Mouse (Mus musculus): Measurements from ENCODE around the gene Proser3. TPM values are rescaled to one million over a fixed set of nuclear protein-coding genes. Genes with fewer than 3 reads are reported as not detected.

Proser3 gene
- polyA plus RNA-seq, 1 experiment from 2014 or later = 8.1 TPM

- ATAC-seq (ENCODE audit: low read depth) = no peak
- no peak for DNase-seq (ENCODE audit: low spot score)
- Histone ChIP-seq H3K4me3 (ENCODE audit: low read depth, low read length) (no peak overlapping the region), H3K4me2 (ENCODE audit: low read depth, low read length) (no peak overlapping the region), H3K4me1 (ENCODE audit: control insufficient read depth, insufficient read depth, low read length) (peaks cover 7% of the 10 kb centered on the region; the same call in 1 of the 2 replicates), H3K27ac (replicated peaks; ENCODE audit: low read depth, low read length) (no peak overlapping the region), H3K9ac (ENCODE audit: low read depth, low read length) (no peak overlapping the region), H3K36me3 (ENCODE audit: control insufficient read depth, insufficient read depth, low read length) (peaks cover 66% of the 10 kb centered on the region), H3K27me3 (replicated peaks; ENCODE audit: control insufficient read depth, insufficient read depth, low read length) (no peaks in the 10 kb centered on the region), H3K9me3 (ENCODE audit: control insufficient read depth, low read length) (no peaks in the 10 kb centered on the region)
- WGBS = 96% methylated on average over 7 of the region's 7 CpGs
Measured at GRCm38 (mm10) chr7:30585170-30585569, 33.1 kb upstream of the Proser3 start.

GRCm38 (mm10) chr7:30584339-30584738, 32.2 kb upstream of the Proser3 start:
- H3K27ac ChIP-seq (replicated peaks; ENCODE audit: low read depth, low read length) = no peak overlapping the region
- peaks cover 7% of the 10 kb centered on the region; the same call in 1 of the 2 replicates for H3K4me1 ChIP-seq (ENCODE audit: control insufficient read depth, insufficient read depth, low read length)
- no peak overlapping the region for H3K4me2 ChIP-seq (ENCODE audit: low read depth, low read length)
- H3K27me3 ChIP-seq (replicated peaks; ENCODE audit: control insufficient read depth, insufficient read depth, low read length) = no peaks in the 10 kb centered on the region
- H3K9me3 ChIP-seq (ENCODE audit: control insufficient read depth, low read length) = no peaks in the 10 kb centered on the region
- H3K4me3 ChIP-seq (ENCODE audit: low read depth, low read length) = no peak overlapping the region
- no peak for ATAC-seq (ENCODE audit: low read depth)
- DNase-seq (ENCODE audit: low spot score) = no peak
- H3K9ac ChIP-seq (ENCODE audit: low read depth, low read length) = no peak overlapping the region
- peaks cover 74% of the 10 kb centered on the region for H3K36me3 ChIP-seq (ENCODE audit: control insufficient read depth, insufficient read depth, low read length)
- WGBS = 95% methylated on average over 10 of the region's 10 CpGs

- peaks cover 100% of the 10 kb centered on the region for H3K36me3 ChIP-seq (ENCODE audit: control insufficient read depth, insufficient read depth, low read length)
- WGBS = 95% methylated on average over 16 of the region's 16 CpGs
- H3K27me3 ChIP-seq (replicated peaks; ENCODE audit: control insufficient read depth, insufficient read depth, low read length) = no peaks in the 10 kb centered on the region
- no peak overlapping the region for H3K27ac ChIP-seq (replicated peaks; ENCODE audit: low read depth, low read length)
- H3K9me3 ChIP-seq (ENCODE audit: control insufficient read depth, low read length) = no peaks in the 10 kb centered on the region
- H3K9ac ChIP-seq (ENCODE audit: low read depth, low read length) = no peak overlapping the region
- DNase-seq (ENCODE audit: low spot score) = no peak
- no peak for ATAC-seq (ENCODE audit: low read depth)
- H3K4me3 ChIP-seq (ENCODE audit: low read depth, low read length) = no peak overlapping the region
- H3K4me1 ChIP-seq (ENCODE audit: control insufficient read depth, insufficient read depth, low read length) = no peaks in the 10 kb centered on the region
- no peak overlapping the region for H3K4me2 ChIP-seq (ENCODE audit: low read depth, low read length)
Measured at GRCm38 (mm10) chr7:30581547-30581946, 29.4 kb upstream of the Proser3 start.

- DNase-seq (ENCODE audit: low spot score) (no peak), ATAC-seq (ENCODE audit: low read depth) (no peak)
- Histone ChIP-seq H3K4me2 (ENCODE audit: low read depth, low read length) (no peak overlapping the region), H3K9me3 (ENCODE audit: control insufficient read depth, low read length) (no peaks in the 10 kb centered on the region), H3K4me3 (ENCODE audit: low read depth, low read length) (no peak overlapping the region), H3K4me1 (ENCODE audit: control insufficient read depth, insufficient read depth, low read length) (no peaks in the 10 kb centered on the region), H3K27me3 (replicated peaks; ENCODE audit: control insufficient read depth, insufficient read depth, low read length) (no peaks in the 10 kb centered on the region), H3K9ac (ENCODE audit: low read depth, low read length) (no peak overlapping the region), H3K36me3 (ENCODE audit: control insufficient read depth, insufficient read depth, low read length) (peaks cover 100% of the 10 kb centered on the region), H3K27ac (replicated peaks; ENCODE audit: low read depth, low read length) (no peak overlapping the region)
- 87% methylated on average over 8 of the region's 8 CpGs for WGBS
Measured at GRCm38 (mm10) chr7:30579950-30580349, 27.9 kb upstream of the Proser3 start.

GRCm38 (mm10) chr7:30572969-30573368, 20.9 kb upstream of the Proser3 start:
- no peak for DNase-seq (ENCODE audit: low spot score)
- peaks cover 100% of the 10 kb centered on the region for H3K36me3 ChIP-seq (ENCODE audit: control insufficient read depth, insufficient read depth, low read length)
- H3K4me1 ChIP-seq (ENCODE audit: control insufficient read depth, insufficient read depth, low read length) = no peaks in the 10 kb centered on the region
- no peaks in the 10 kb centered on the region for H3K27me3 ChIP-seq (replicated peaks; ENCODE audit: control insufficient read depth, insufficient read depth, low read length)
- WGBS = 84% methylated on average over 2 of the region's 2 CpGs
- ATAC-seq (ENCODE audit: low read depth) = no peak
- H3K27ac ChIP-seq (replicated peaks; ENCODE audit: low read depth, low read length) = no peak overlapping the region
- no peak overlapping the region for H3K4me3 ChIP-seq (ENCODE audit: low read depth, low read length)
- H3K9me3 ChIP-seq (ENCODE audit: control insufficient read depth, low read length) = no peaks in the 10 kb centered on the region
- no peak overlapping the region for H3K4me2 ChIP-seq (ENCODE audit: low read depth, low read length)
- H3K9ac ChIP-seq (ENCODE audit: low read depth, low read length) = no peak overlapping the region

- DNase-seq (ENCODE audit: low spot score) (no peak), ATAC-seq (ENCODE audit: low read depth) (no peak)
- 89% methylated on average over 5 of the region's 5 CpGs for WGBS
- Histone ChIP-seq H3K9me3 (ENCODE audit: control insufficient read depth, low read length) (no peaks in the 10 kb centered on the region), H3K4me2 (ENCODE audit: low read depth, low read length) (no peak overlapping the region), H3K4me3 (ENCODE audit: low read depth, low read length) (no peak overlapping the region), H3K27ac (replicated peaks; ENCODE audit: low read depth, low read length) (no peak overlapping the region), H3K9ac (ENCODE audit: low read depth, low read length) (no peak overlapping the region), H3K36me3 (ENCODE audit: control insufficient read depth, insufficient read depth, low read length) (peaks cover 97% of the 10 kb centered on the region), H3K4me1 (ENCODE audit: control insufficient read depth, insufficient read depth, low read length) (no peaks in the 10 kb centered on the region), H3K27me3 (replicated peaks; ENCODE audit: control insufficient read depth, insufficient read depth, low read length) (no peaks in the 10 kb centered on the region)
Measured at GRCm38 (mm10) chr7:30572389-30572788, 20.3 kb upstream of the Proser3 start.

- H3K27ac ChIP-seq (replicated peaks; ENCODE audit: low read depth, low read length) = no peak overlapping the region
- H3K4me1 ChIP-seq (ENCODE audit: control insufficient read depth, insufficient read depth, low read length) = no peaks in the 10 kb centered on the region; the same call in 1 of the 2 replicates
- no peaks in the 10 kb centered on the region for H3K9me3 ChIP-seq (ENCODE audit: control insufficient read depth, low read length)
- H3K4me3 ChIP-seq (ENCODE audit: low read depth, low read length) = no peak overlapping the region
- H3K9ac ChIP-seq (ENCODE audit: low read depth, low read length) = no peak overlapping the region
- peaks cover 74% of the 10 kb centered on the region for H3K36me3 ChIP-seq (ENCODE audit: control insufficient read depth, insufficient read depth, low read length)
- H3K4me2 ChIP-seq (ENCODE audit: low read depth, low read length) = no peak overlapping the region
- no peak for ATAC-seq (ENCODE audit: low read depth)
- DNase-seq (ENCODE audit: low spot score) = no peak
- H3K27me3 ChIP-seq (replicated peaks; ENCODE audit: control insufficient read depth, insufficient read depth, low read length) = no peaks in the 10 kb centered on the region
- WGBS = 83% methylated on average over 11 of the region's 11 CpGs
Measured at GRCm38 (mm10) chr7:30567555-30567954, 15.5 kb upstream of the Proser3 start.

GRCm38 (mm10) chr7:30566033-30566432, 13.9 kb upstream of the Proser3 start:
- 88% methylated on average over 9 of the region's 9 CpGs for WGBS

GRCm38 (mm10) chr7:30564970-30565571, 13.0 kb upstream of the Proser3 start, which contains the start of gene Igflr1:
Gene Igflr1 (plus strand): TSS chr7:30565427.
- H3K27me3 ChIP-seq (replicated peaks; ENCODE audit: control insufficient read depth, insufficient read depth, low read length) = no peaks in the 10 kb centered on the region
- H3K4me1 ChIP-seq (ENCODE audit: control insufficient read depth, insufficient read depth, low read length) = peaks cover under 1% of the 10 kb centered on the region; the same call in 1 of the 2 replicates
- H3K36me3 ChIP-seq (ENCODE audit: control insufficient read depth, insufficient read depth, low read length) = peaks cover 49% of the 10 kb centered on the region
- H3K27ac ChIP-seq (replicated peaks; ENCODE audit: low read depth, low read length) = no peak within 1 kb of the TSS
- H3K4me3 ChIP-seq (ENCODE audit: low read depth, low read length) = no peak within 1 kb of the TSS
- ATAC-seq (ENCODE audit: low read depth) = no peak
- no peaks in the 10 kb centered on the region for H3K9me3 ChIP-seq (ENCODE audit: control insufficient read depth, low read length)
- DNase-seq (ENCODE audit: low spot score) = no peak
- 94% methylated on average over 12 of the region's 12 CpGs for WGBS
- H3K4me2 ChIP-seq (ENCODE audit: low read depth, low read length) = peak within 1 kb of the TSS; percentile 65; the same call in 1 of the 2 replicates
- no peak within 1 kb of the TSS for H3K9ac ChIP-seq (ENCODE audit: low read depth, low read length)

More at GRCm38 (mm10) chr7:30566033-30566432, 13.9 kb upstream of the Proser3 start:
- Histone ChIP-seq H3K4me1 (ENCODE audit: control insufficient read depth, insufficient read depth, low read length) (no peaks in the 10 kb centered on the region; the same call in 1 of the 2 replicates), H3K9me3 (ENCODE audit: control insufficient read depth, low read length) (no peaks in the 10 kb centered on the region), H3K9ac (ENCODE audit: low read depth, low read length) (no peak overlapping the region), H3K27me3 (replicated peaks; ENCODE audit: control insufficient read depth, insufficient read depth, low read length) (no peaks in the 10 kb centered on the region), H3K36me3 (ENCODE audit: control insufficient read depth, insufficient read depth, low read length) (peaks cover 58% of the 10 kb centered on the region), H3K4me2 (ENCODE audit: low read depth, low read length) (no peak overlapping the region), H3K27ac (replicated peaks; ENCODE audit: low read depth, low read length) (no peak overlapping the region), H3K4me3 (ENCODE audit: low read depth, low read length) (no peak overlapping the region)
- DNase-seq (ENCODE audit: low spot score) (no peak), ATAC-seq (ENCODE audit: low read depth) (no peak)
